Mouse (Mus musculus) heart, embryonic 14.5 days (tissue): ENCODE results near the gene Xkr7. TPM values are rescaled to one million over a fixed set of nuclear protein-coding genes. Genes with fewer than 3 reads are reported as not detected.
A peak's percentile ranks its signal among the peaks of the same experiment; 100 is the strongest.

Experiments used
- ATAC-seq: fragments of 200-750 bp; cut with Nextera tagmentation; 2 replicates; pipeline ENCODE4 v1.8.0; 2017; ENCODE audit warnings: low read depth, moderate TSS enrichment; ENCODE audit not compliant: insufficient number of reproducible peaks, insufficient read depth, low FRiP score
- H3K27ac ChIP-seq, 2 experiments: fragments of 200-500 bp in 1 of 2; fragments of 300-500 bp in 1 of 2; sonication (generic) in 1 of 2; replicated peaks in 1 of 2; 2 replicates each; pipeline ENCODE4 v1.5.1; 2012 to 2014; ENCODE audit warnings: low read depth in 2 of 2, low read length in 2 of 2, control low read depth in 1 of 2, mild to moderate bottlenecking in 1 of 2, mixed read lengths in 1 of 2; ENCODE audit not compliant: control insufficient read depth in 1 of 2, insufficient read depth in 1 of 2
- H3K27me3 ChIP-seq: fragments of 300-500 bp; sonication (generic); 2 replicates; pipeline ENCODE4 v1.6.1; 2014; ENCODE audit warnings: mild to moderate bottlenecking, low read length, control low read depth; ENCODE audit not compliant: control insufficient read depth, insufficient read depth
- H3K36me3 ChIP-seq: fragments of 300-500 bp; sonication (generic); 2 replicates; pipeline ENCODE4 v1.6.1; 2014; ENCODE audit warnings: mild to moderate bottlenecking, control low read depth, low read length, mixed read lengths; ENCODE audit not compliant: control insufficient read depth, insufficient read depth
- H3K4me1 ChIP-seq, 2 experiments: fragments of 200-500 bp in 1 of 2; fragments of 300-500 bp in 1 of 2; sonication (generic) in 1 of 2; 2 replicates each; pipeline ENCODE4 v1.6.1; 2012 to 2014; ENCODE audit warnings: low read length in 2 of 2, control low read depth in 1 of 2, mixed read lengths in 1 of 2; ENCODE audit not compliant: control insufficient read depth in 2 of 2, insufficient read depth in 2 of 2
- H3K4me2 ChIP-seq: fragments of 300-500 bp; sonication (generic); 2 replicates; pipeline ENCODE4 v1.6.1; 2014; ENCODE audit warnings: mild to moderate bottlenecking, low read length
- H3K4me3 ChIP-seq, 2 experiments: fragments of 200-500 bp in 1 of 2; fragments of 300-500 bp in 1 of 2; sonication (generic) in 1 of 2; 2 replicates each; pipeline ENCODE4 v1.5.1; 2012 to 2014; ENCODE audit warnings: low read length in 2 of 2, mild to moderate bottlenecking in 2 of 2, control low read depth in 1 of 2, low read depth in 1 of 2, moderate library complexity in 1 of 2; ENCODE audit not compliant: control insufficient read depth in 1 of 2, insufficient read depth in 1 of 2
- H3K9ac ChIP-seq: fragments of 300-500 bp; sonication (generic); 2 replicates; pipeline ENCODE4 v1.6.1; 2014; ENCODE audit warnings: mild to moderate bottlenecking, low read length
- H3K9me3 ChIP-seq: fragments of 300-500 bp; sonication (generic); 2 replicates; pipeline ENCODE4 v1.6.1; 2016; ENCODE audit warnings: low read length, control low read depth; ENCODE audit not compliant: control insufficient read depth
- WGBS: fragments of 180-500 bp; shearing (Covaris S2); extraction: QIAGEN DNeasy Blood & Tissue Kit; methylation state at CpG from one replicate; pipeline ENCODE4 v1.1.7; 2014; 5-methylcytosine and 5-hydroxymethylcytosine counted together
- polyA plus RNA-seq: library from polyadenylated mRNA; unstranded; fragments of >200 nt; fragmentation: Nextera tagmentation; extraction: Ambion mirVana; gene quantifications from 2 replicates; pipeline ENCODE4 v1.2.1, GENCODE M21; 2014

The Xkr7 gene
- polyA plus RNA-seq, 1 experiment from 2014 or later, result not detected

- peaks cover 32% of the 10 kb centered on the region for H3K27me3 ChIP-seq
- H3K9ac ChIP-seq, result no peak overlapping the region
- H3K4me1 ChIP-seq, result peaks cover 3 to 8% of the 10 kb centered on the region in 2 experiments; a peak in 2 of 4 replicates
- WGBS, result 53% methylated on average over 2 of the region's 2 CpGs
- H3K4me2 ChIP-seq, result no peak overlapping the region
- H3K9me3 ChIP-seq, result no peaks in the 10 kb centered on the region
- no peaks in the 10 kb centered on the region for H3K36me3 ChIP-seq
- ATAC-seq, result peak; percentile 36; the same call in 1 of the 2 replicates
- H3K4me3 ChIP-seq, result no peak overlapping the region
- no peak overlapping the region for H3K27ac ChIP-seq
These were observed 44.3 kb downstream of the Xkr7 start for GRCm38 (mm10) chr2:153075961-153076360.

DNA sequence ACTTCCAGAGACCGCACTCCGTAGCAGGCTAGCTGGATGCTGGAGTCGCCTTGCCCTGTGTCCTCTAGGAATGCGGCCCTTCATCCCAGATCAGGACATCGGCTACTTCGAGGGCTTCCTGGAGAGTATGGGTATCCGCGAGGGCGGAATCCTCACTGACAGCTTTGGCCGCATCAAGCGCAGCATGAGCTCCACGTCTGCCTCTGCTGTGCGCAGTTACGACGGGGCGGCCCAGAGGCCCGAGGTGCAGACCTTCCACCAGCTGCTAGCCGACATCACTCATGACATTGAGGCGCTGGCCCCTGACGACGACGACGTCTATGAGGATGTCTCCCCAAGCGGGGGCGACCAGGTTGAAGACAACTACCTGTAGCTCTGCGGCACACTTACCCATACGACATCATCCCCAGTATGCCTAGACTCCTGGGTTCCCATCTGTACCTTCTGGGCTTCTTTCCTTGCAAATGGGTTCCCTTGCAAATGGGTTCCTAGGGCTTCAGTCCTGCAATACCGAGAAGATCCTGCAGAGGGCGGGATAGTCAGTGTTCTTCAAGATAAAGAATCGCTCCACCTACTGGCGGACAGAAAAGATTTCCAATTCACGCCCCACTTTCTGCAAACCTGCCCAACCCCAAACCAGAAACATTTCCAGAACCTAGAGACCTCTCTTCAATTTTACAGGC lies 49.3 kb downstream of the Xkr7 start:
- peaks cover 0 to 2% of the 10 kb centered on the region in 2 experiments; a peak in 1 of 4 replicates for H3K4me1 ChIP-seq
- no peak overlapping the region for H3K27ac ChIP-seq
- no peaks in the 10 kb centered on the region for H3K36me3 ChIP-seq
- no peaks in the 10 kb centered on the region for H3K9me3 ChIP-seq
- WGBS, result 35% methylated on average over 32 of the region's 32 CpGs
- H3K27me3 ChIP-seq, result no peaks in the 10 kb centered on the region
- no peak for ATAC-seq
- H3K9ac ChIP-seq, result no peak overlapping the region
- no peak overlapping the region for H3K4me3 ChIP-seq
- no peak overlapping the region for H3K4me2 ChIP-seq

DNA sequence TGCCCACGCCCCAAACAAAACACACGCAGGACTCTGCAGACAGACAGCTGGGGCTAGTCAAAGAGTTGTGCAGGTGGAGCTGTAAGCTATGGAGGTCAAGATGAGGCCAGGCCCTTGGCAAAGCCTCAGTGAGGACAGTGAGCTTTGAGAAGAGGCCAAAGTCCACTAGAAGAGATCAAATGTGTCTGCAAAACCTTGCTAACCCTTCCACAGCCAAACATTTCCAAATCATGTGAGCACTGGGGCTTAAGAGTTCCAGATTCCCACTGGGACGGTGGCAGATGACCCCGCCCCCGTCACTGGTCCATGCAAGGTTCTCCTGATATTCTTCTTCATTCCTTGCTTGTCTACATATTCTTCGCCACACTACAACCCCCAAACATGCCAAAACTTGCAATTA lies 50.2 kb downstream of the Xkr7 start:
- Histone ChIP-seq H3K4me1 (no peaks in the 10 kb centered on the region), H3K4me2 (no peak overlapping the region), H3K36me3 (no peaks in the 10 kb centered on the region), H3K9me3 (no peaks in the 10 kb centered on the region), H3K27me3 (no peaks in the 10 kb centered on the region), H3K4me3 (no peak overlapping the region), H3K27ac (no peak overlapping the region), H3K9ac (no peak overlapping the region)
- no peak for ATAC-seq
- 69% methylated on average over 6 of the region's 6 CpGs for WGBS

GRCm38 (mm10) chr2:153083275-153083674 lies 51.6 kb downstream of the Xkr7 start:
- no peaks in the 10 kb centered on the region for H3K36me3 ChIP-seq
- no peaks in the 10 kb centered on the region for H3K4me1 ChIP-seq
- no peak for ATAC-seq
- WGBS, result 74% methylated on average over 8 of the region's 8 CpGs
- H3K4me2 ChIP-seq, result no peak overlapping the region
- no peak overlapping the region for H3K27ac ChIP-seq
- no peak overlapping the region for H3K9ac ChIP-seq
- H3K27me3 ChIP-seq, result no peaks in the 10 kb centered on the region
- H3K9me3 ChIP-seq, result no peaks in the 10 kb centered on the region
- H3K4me3 ChIP-seq, result no peak overlapping the region

DNA sequence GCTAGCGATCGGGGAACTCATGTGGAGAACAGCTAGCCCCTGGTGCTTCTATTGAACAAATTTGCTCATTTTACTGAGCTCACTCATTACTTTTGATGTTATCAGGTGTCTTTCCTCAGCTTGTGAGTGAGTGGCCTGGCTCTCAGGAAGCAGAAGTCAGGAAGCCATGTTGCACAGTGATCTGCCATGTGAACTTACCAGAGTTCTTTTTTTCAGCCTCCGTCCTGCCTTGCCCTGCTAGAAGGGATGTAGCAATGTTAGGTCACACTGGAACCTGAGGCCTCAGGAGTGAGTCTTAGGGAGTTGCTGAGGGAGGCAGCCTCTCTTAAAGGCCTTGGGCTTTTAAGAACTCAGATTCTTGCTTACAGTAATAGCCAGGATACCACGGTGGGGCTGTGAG lies 52.2 kb downstream of the Xkr7 start:
- Histone ChIP-seq H3K4me1 (no peaks in the 10 kb centered on the region), H3K27ac (no peak overlapping the region), H3K4me3 (no peak overlapping the region), H3K9me3 (no peaks in the 10 kb centered on the region), H3K36me3 (no peaks in the 10 kb centered on the region), H3K4me2 (no peak overlapping the region), H3K27me3 (no peaks in the 10 kb centered on the region), H3K9ac (no peak overlapping the region)
- 71% methylated on average over 4 of the region's 4 CpGs for WGBS
- ATAC-seq, result no peak

GRCm38 (mm10) chr2:153084261-153084976 lies 52.8 kb downstream of the Xkr7 start:
- 49% methylated on average over 7 of the region's 7 CpGs for WGBS

GRCm38 (mm10) chr2:153085556-153085955 lies 53.9 kb downstream of the Xkr7 start:
- no peaks in the 10 kb centered on the region for H3K36me3 ChIP-seq
- H3K27ac ChIP-seq, result no peak overlapping the region
- 78% methylated on average over 6 of the region's 6 CpGs for WGBS
- H3K4me1 ChIP-seq, result peaks cover 0 to 2% of the 10 kb centered on the region in 2 experiments; a peak in 1 of 4 replicates
- no peak for ATAC-seq
- no peak overlapping the region for H3K4me2 ChIP-seq
- H3K9ac ChIP-seq, result no peak overlapping the region
- no peaks in the 10 kb centered on the region for H3K27me3 ChIP-seq
- no peak overlapping the region for H3K4me3 ChIP-seq
- no peaks in the 10 kb centered on the region for H3K9me3 ChIP-seq

More at GRCm38 (mm10) chr2:153084261-153084976, 52.8 kb downstream of the Xkr7 start:
- H3K27ac ChIP-seq, result no peak overlapping the region
- ATAC-seq, result no peak
- no peak overlapping the region for H3K4me3 ChIP-seq
- H3K27me3 ChIP-seq, result no peaks in the 10 kb centered on the region
- no peaks in the 10 kb centered on the region for H3K9me3 ChIP-seq
- no peaks in the 10 kb centered on the region for H3K36me3 ChIP-seq
- no peaks in the 10 kb centered on the region for H3K4me1 ChIP-seq
- no peak overlapping the region for H3K4me2 ChIP-seq
- no peak overlapping the region for H3K9ac ChIP-seq
